Mouse (Mus musculus): ENCODE measurements around the gene Olfr1289.

The Olfr1289 gene

GRCm38 (mm10) chr2:111480519-111480918 lies at the start of gene Olfr1289:
Gene Olfr1289 (plus strand): TSS chr2:111480819.
- DNase-seq = no peak

GRCm38 (mm10) chr2:111448842-111449241 lies 31.8 kb upstream of the Olfr1289 start, which contains the start of gene Olfr1287:
Gene Olfr1287 (plus strand): TSS chr2:111449142.
- DNase-seq = no peak

DNA sequence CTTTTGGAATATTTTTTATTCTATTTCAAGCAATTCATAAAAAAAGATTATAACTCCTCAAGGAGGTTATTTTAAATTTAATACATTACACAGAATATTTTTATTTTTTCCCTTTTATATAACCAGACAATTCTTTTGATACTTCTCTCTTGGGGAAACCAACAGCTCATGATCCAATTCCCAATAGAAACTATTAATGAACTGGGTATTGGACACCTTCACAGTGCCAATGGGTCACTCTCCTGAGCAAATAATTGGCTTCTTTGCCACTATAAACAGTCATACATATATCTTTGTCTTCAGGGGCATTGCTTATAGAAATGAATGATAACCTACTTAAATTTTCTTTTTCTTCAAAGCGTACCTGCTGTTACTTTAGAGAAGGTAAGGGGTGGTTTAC lies 6.8 kb upstream of the Olfr1289 start, which contains the start of gene Olfr1288:
Olfr1288 (plus strand) TSS at position 301 of the 400 bp plus-strand sequence.
- DNase-seq = no peak

GRCm38 (mm10) chr2:111493729-111494128 lies 13.1 kb downstream of the Olfr1289 start, which contains the start of gene Olfr1290:
Gene Olfr1290 (minus strand): TSS chr2:111493829.
- DNase-seq = no peak

GRCm38 (mm10) chr2:111496880-111497279 lies 16.3 kb downstream of the Olfr1289 start, which contains the start of gene Olfr1291-ps1:
Gene Olfr1291-ps1 (plus strand): TSS chr2:111497180.
- no peak for DNase-seq

DNA sequence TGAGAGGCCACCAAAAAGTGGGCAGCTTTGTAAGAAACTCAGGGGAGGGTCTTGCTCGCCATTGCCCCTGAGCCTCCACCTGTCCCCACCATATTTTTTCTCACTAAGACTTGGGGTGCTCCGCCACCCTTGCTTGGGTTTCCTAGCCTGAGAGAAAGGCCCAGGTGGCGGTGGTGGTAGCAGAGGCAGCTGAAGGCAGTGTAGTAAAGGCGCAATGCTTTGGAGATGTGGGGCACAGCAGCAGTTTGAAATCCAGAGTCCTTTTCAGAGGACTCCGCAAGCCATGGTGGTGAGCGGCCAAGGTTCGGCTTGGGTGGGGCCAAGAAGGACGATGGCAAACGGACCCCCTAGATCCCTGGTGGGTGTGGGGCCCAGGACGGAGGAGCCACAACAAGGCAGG lies 36.8 kb downstream of the Olfr1289 start:
- DNase-seq = no peak

- DNase-seq = no peak
These were observed 44.3 kb downstream of the Olfr1289 start, which contains the start of gene Olfr1293-ps for GRCm38 (mm10) chr2:111524903-111525302. Gene Olfr1293-ps (plus strand): TSS chr2:111525203.

Data from lung, adult 18-20 months (tissue).